Mouse (Mus musculus): Measurements from ENCODE around the gene Slfn14.
"Not testable (repeated sequence)": the region's sequence is repeated elsewhere in the genome, so short reads cannot be mapped to it uniquely, and the experiment has no call there.

DNA sequence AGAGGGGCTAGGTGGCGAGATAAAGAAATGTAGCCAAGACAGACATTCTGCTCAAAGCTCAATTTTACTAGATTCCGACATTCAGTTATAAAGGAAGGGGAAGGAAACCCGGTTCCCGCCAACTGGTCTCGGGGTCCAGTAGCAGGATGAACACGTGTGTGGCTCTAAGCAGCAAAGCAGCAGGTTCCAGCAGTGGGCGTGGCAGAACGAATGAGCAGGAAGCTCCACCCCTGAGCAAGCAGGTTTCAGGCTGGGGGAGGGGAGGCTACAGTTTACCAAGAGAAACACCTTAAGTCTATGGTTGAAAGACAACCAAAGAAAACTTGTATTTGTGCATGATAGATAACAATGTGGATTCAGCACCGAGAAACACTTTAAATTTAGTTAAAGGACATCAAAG is 49.1 kb downstream of the Slfn14 start:
- not testable (repeated sequence) for TF ChIP-seq POLR2A (IDR thresholded peaks at IDR 0.05; ENCODE audit: insufficient read length, low read depth); MYOD1 (IDR thresholded peaks at IDR 0.05; ENCODE audit: control insufficient read depth in 1 of 3, insufficient read length in 2 of 3, low read depth in 2 of 3); MAX (IDR thresholded peaks at IDR 0.05; ENCODE audit: low read depth); MYOG (IDR thresholded peaks at IDR 0.05; ENCODE audit: control insufficient read depth in 1 of 3, insufficient read depth in 1 of 3, insufficient read length in 2 of 3, low read depth in 2 of 3); TCF12 (IDR thresholded peaks at IDR 0.05; ENCODE audit: insufficient read depth, poor library complexity, severe bottlenecking); POLR2AphosphoS2 (IDR thresholded peaks at IDR 0.05; ENCODE audit: insufficient read length, low read depth); REST (IDR thresholded peaks at IDR 0.05; ENCODE audit: insufficient read depth, insufficient read length); CEBPB (IDR thresholded peaks at IDR 0.05; ENCODE audit: insufficient read depth, poor library complexity, severe bottlenecking); E2F4 (IDR thresholded peaks at IDR 0.05; ENCODE audit: insufficient read depth); USF1 (IDR thresholded peaks at IDR 0.05; ENCODE audit: low read depth); SRF (IDR thresholded peaks at IDR 0.05; ENCODE audit: control insufficient read depth, insufficient read length, low read depth); TCF3 (IDR thresholded peaks at IDR 0.05; ENCODE audit: insufficient read length, low read depth)

Data from myocyte (in vitro differentiated cells).